Mouse (Mus musculus) MEL (cell line): ENCODE results near the gene Col23a1. TPM values are rescaled to one million over a fixed set of nuclear protein-coding genes. Genes with fewer than 3 reads are reported as not detected.

Source experiments
- DNase-seq: peaks from one replicate; pipeline ENCODE4 v3.0.0; 2011; ENCODE audit warnings: low read depth, low spot score
- H3K27ac ChIP-seq: 2 replicates; pipeline ENCODE4 v1.5.1; 2012; ENCODE audit warnings: low read depth, mild to moderate bottlenecking, control low read depth, low read length, moderate library complexity; ENCODE audit not compliant: control insufficient read depth
- H3K27me3 ChIP-seq, 2 experiments: fragments of 150-350 bp in 1 of 2; sonication (generic) in 1 of 2; 2 replicates each; pipeline ENCODE4 v1.6.1; 2012; ENCODE audit warnings: low read length in 2 of 2, mild to moderate bottlenecking in 2 of 2, improper control_type of control experiment in 1 of 2, moderate library complexity in 1 of 2; ENCODE audit not compliant: insufficient read depth in 2 of 2, control insufficient read depth in 1 of 2
- H3K36me3 ChIP-seq, 2 experiments: 2 replicates each; pipeline ENCODE4 v1.6.1; 2012 to 2014; ENCODE audit warnings: low read length in 2 of 2, improper control_type of control experiment in 1 of 2, inconsistent platforms in 1 of 2, mild to moderate bottlenecking in 1 of 2; ENCODE audit not compliant: insufficient read depth in 2 of 2, control insufficient read depth in 1 of 2
- H3K4me1 ChIP-seq, 2 experiments: fragments of 150-350 bp in 1 of 2; sonication (generic) in 1 of 2; 2 replicates each; pipeline ENCODE4 v1.6.1; 2012; ENCODE audit warnings: low read length in 2 of 2, improper control_type of control experiment in 1 of 2, mild to moderate bottlenecking in 1 of 2; ENCODE audit not compliant: insufficient read depth in 2 of 2, control insufficient read depth in 1 of 2
- H3K4me3 ChIP-seq, 2 experiments: fragments of 150-350 bp in 1 of 2; sonication (generic) in 1 of 2; 2 replicates each; pipeline ENCODE4 v1.5.1; 2012; ENCODE audit warnings: low read depth in 2 of 2, low read length in 2 of 2, mild to moderate bottlenecking in 2 of 2, moderate library complexity in 2 of 2, control low read depth in 1 of 2, improper control_type of control experiment in 1 of 2; ENCODE audit not compliant: control insufficient read depth in 1 of 2, insufficient read depth in 1 of 2
- H3K79me2 ChIP-seq: 2 replicates; pipeline ENCODE4 v1.6.1; 2012; ENCODE audit warnings: mild to moderate bottlenecking, low read length, moderate library complexity; ENCODE audit not compliant: control insufficient read depth, poor library complexity, insufficient read depth
- H3K9ac ChIP-seq: 2 replicates; pipeline ENCODE4 v1.6.1; 2012; ENCODE audit warnings: low read depth, mild to moderate bottlenecking, control low read depth, low read length, moderate library complexity; ENCODE audit not compliant: control insufficient read depth, poor library complexity, severe bottlenecking
- H3K9me3 ChIP-seq: fragments of 150-350 bp; sonication (generic); replicated peaks from 2 replicates; pipeline ENCODE4 v1.6.1; 2012; ENCODE audit warnings: mild to moderate bottlenecking, low read length, improper control_type of control experiment, moderate library complexity; ENCODE audit not compliant: insufficient read depth
- BHLHE40 ChIP-seq: IDR thresholded peaks from 2 replicates; pipeline ENCODE4 v1.6.1; 2012; ENCODE audit warnings: low read depth, mild to moderate bottlenecking, inconsistent platforms, low read length, improper control_type of control experiment, borderline replicate concordance
- CHD1 ChIP-seq: IDR thresholded peaks from 2 replicates; pipeline ENCODE4 v1.6.1; 2012; ENCODE audit warnings: low read depth, mild to moderate bottlenecking, inconsistent platforms, low read length, improper control_type of control experiment
- CHD2 ChIP-seq: IDR thresholded peaks from 2 replicates; pipeline ENCODE4 v1.6.1; 2011; ENCODE audit warnings: low read length, improper control_type of control experiment
- EP300 ChIP-seq, 2 experiments: IDR thresholded peaks; 2 replicates each; pipeline ENCODE4 v1.6.1; 2011; ENCODE audit warnings: improper control_type of control experiment in 2 of 2, low read length in 2 of 2, low read depth in 1 of 2, mild to moderate bottlenecking in 1 of 2
- GABPA ChIP-seq: IDR thresholded peaks from 2 replicates; pipeline ENCODE4 v1.6.1; 2012; ENCODE audit warnings: low read depth, mild to moderate bottlenecking, inconsistent platforms, low read length, improper control_type of control experiment, moderate library complexity
- GATA1 ChIP-seq: IDR thresholded peaks from 2 replicates; pipeline ENCODE4 v1.6.1; 2011; ENCODE audit warnings: low read depth, low read length, improper control_type of control experiment
- JUND ChIP-seq: IDR thresholded peaks from 2 replicates; pipeline ENCODE4 v1.6.1; 2011; ENCODE audit warnings: low read depth, mild to moderate bottlenecking, improper control_type of control experiment, low read length
- MAFK ChIP-seq: IDR thresholded peaks from 2 replicates; pipeline ENCODE4 v1.6.1; 2011; ENCODE audit warnings: low read depth, mild to moderate bottlenecking, low read length, improper control_type of control experiment, borderline replicate concordance
- MXI1 ChIP-seq: IDR thresholded peaks from 2 replicates; pipeline ENCODE4 v1.6.1; 2011; ENCODE audit warnings: mild to moderate bottlenecking, low read depth, low read length, improper control_type of control experiment
- MYB ChIP-seq: IDR thresholded peaks from 2 replicates; pipeline ENCODE4 v1.6.1; 2011; ENCODE audit warnings: mild to moderate bottlenecking, low read depth, low read length, improper control_type of control experiment
- MYC ChIP-seq: IDR thresholded peaks from 2 replicates; pipeline ENCODE4 v1.6.1; 2011; ENCODE audit warnings: low read depth, mild to moderate bottlenecking, low read length, improper control_type of control experiment, moderate library complexity
- POLR2AphosphoS5 ChIP-seq: IDR thresholded peaks from 2 replicates; pipeline ENCODE4 v1.6.1; 2012; ENCODE audit warnings: low read depth, borderline replicate concordance, mild to moderate bottlenecking, inconsistent platforms, low read length, moderate library complexity, mixed read lengths
- SIN3A ChIP-seq: IDR thresholded peaks from 2 replicates; pipeline ENCODE4 v1.6.1; 2012; ENCODE audit warnings: low read length, improper control_type of control experiment, inconsistent platforms
- TAL1 ChIP-seq: IDR thresholded peaks from 2 replicates; pipeline ENCODE4 v1.6.1; 2012; ENCODE audit warnings: mild to moderate bottlenecking, inconsistent platforms, low read length, moderate library complexity, mixed read lengths
- TCF12 ChIP-seq: IDR thresholded peaks from 2 replicates; pipeline ENCODE4 v1.6.1; 2014; ENCODE audit warnings: low read depth, mild to moderate bottlenecking, inconsistent platforms, low read length, improper control_type of control experiment, moderate library complexity
- UBTF ChIP-seq: IDR thresholded peaks from 2 replicates; pipeline ENCODE4 v1.6.1; 2012; ENCODE audit warnings: low read depth, mild to moderate bottlenecking, inconsistent platforms, low read length, improper control_type of control experiment, moderate library complexity, borderline replicate concordance; ENCODE audit not compliant: insufficient read depth
- USF2 ChIP-seq, 2 experiments: IDR thresholded peaks; 2 replicates each; pipeline ENCODE4 v1.6.1; 2011 to 2012; ENCODE audit warnings: improper control_type of control experiment in 2 of 2, low read length in 2 of 2, borderline replicate concordance in 1 of 2, inconsistent platforms in 1 of 2, low read depth in 1 of 2, mild to moderate bottlenecking in 1 of 2; ENCODE audit not compliant: insufficient read depth in 1 of 2
- ZC3H11A ChIP-seq: IDR thresholded peaks from 2 replicates; pipeline ENCODE4 v1.6.1; 2012; ENCODE audit warnings: low read depth, mild to moderate bottlenecking, inconsistent platforms, low read length, improper control_type of control experiment
- ZMIZ1 ChIP-seq: IDR thresholded peaks from 2 replicates; pipeline ENCODE4 v1.6.1; 2012; ENCODE audit warnings: low read depth, mild to moderate bottlenecking, inconsistent platforms, low read length, improper control_type of control experiment, moderate library complexity
- ZNF384 ChIP-seq: IDR thresholded peaks from 2 replicates; pipeline ENCODE4 v1.6.1; 2012; ENCODE audit warnings: low read depth, mild to moderate bottlenecking, inconsistent platforms, low read length, improper control_type of control experiment
- polyA plus RNA-seq, 2 experiments: library from polyadenylated mRNA; stranded (reverse) in 1 of 2; unstranded in 1 of 2; fragments of >175 nt in 1 of 2; fragments of >200 nt in 1 of 2; gene quantifications; 2 replicates each; pipeline versions ENCODE4 v1.2.1 to v1.2.4; 2012; ENCODE audit warnings: low replicate concordance in 2 of 2, low read depth in 1 of 2; ENCODE audit not compliant: insufficient read length in 2 of 2, insufficient read depth in 1 of 2, missing spikeins in 1 of 2
- total RNA-seq: library from RNA; depleted of rRNA; stranded (reverse); fragments of 300-350 nt; gene quantifications from 2 replicates; pipeline ENCODE4 v1.2.3, GENCODE M21; 2012

Col23a1 gene
- total and polyA plus RNA-seq, 3 experiments = under 0.01 to 0.03 TPM; not detected in 1

DNA sequence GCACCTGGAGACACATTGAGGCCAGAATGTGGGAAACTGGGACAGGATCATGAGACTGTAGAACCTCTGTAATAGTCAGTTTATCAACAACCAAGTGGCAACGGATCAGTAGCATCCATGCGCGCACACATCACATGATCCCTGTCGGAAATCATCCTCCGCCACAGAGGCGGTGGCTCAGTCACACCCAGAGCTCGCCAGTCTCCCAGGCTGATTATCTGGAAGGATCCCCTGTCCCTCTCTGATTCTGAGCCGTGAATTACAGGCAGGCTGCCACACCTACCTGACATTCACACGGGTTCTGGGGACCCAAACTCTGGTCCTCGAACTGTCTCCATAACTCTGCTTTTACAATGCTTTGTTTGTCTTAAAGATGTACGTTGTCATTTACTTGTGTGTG lies 110.6 kb downstream of the Col23a1 start:
- no peaks in the 10 kb centered on the region for H3K36me3 ChIP-seq
- TF ChIP-seq GABPA (no peak), MYB (no peak), BHLHE40 (no peak), EP300 (IDR thresholded peaks at IDR 0.05; ENCODE audit: low read depth in 1 of 2, low read length in 2 of 2) (no peak), GATA1 (no peak), CHD2 (no peak), MAFK (no peak), TCF12 (no peak), ZNF384 (no peak), SIN3A (no peak), MXI1 (no peak), MYC (no peak), UBTF (no peak), ZMIZ1 (no peak), ZC3H11A (no peak), POLR2AphosphoS5 (no peak), CHD1 (no peak), TAL1 (no peak), USF2 (IDR thresholded peaks at IDR 0.05; ENCODE audit: borderline replicate concordance in 1 of 2, insufficient read depth in 1 of 2, low read depth in 1 of 2, low read length in 2 of 2) (no peak)
- DNase-seq = no peak
- no peaks in the 10 kb centered on the region; a peak in 1 of 4 replicates for H3K27me3 ChIP-seq
- H3K27ac ChIP-seq = no peak overlapping the region
- no peaks in the 10 kb centered on the region for H3K9me3 ChIP-seq
- no peak overlapping the region for H3K9ac ChIP-seq
- no peaks in the 10 kb centered on the region for H3K79me2 ChIP-seq
- H3K4me1 ChIP-seq = no peaks in the 10 kb centered on the region
- H3K4me3 ChIP-seq = no peak overlapping the region

DNA sequence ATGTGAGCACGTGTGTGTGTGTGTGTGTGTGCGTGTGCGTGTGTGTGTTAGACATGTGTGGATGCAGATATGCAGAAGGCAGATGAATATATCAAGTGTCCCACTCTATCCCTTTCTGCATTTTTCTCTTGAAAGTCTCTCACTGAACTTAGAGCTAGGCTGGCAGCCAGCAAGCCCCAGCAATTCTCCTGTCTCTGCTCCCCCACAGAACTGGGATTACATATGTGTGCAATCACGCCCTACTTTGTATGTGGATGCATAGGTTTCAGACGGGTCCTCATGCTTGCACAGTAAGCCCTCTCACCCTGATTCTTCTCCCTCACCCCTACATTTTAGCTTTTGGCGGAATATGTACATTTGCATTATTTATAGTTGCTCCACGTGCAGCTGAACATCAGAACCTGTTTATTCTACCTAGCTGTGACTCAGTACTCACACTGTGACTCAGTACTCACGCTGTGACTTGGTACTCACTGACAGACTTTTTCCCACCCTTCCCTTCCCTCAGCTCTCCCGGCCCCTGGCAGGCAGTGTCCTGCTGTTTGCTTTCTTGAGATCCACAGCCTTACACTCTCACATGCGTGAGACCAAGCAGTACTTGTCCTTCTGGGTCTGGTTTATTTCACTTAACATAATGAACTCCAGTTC lies 111.9 kb downstream of the Col23a1 start:
- Histone ChIP-seq H3K4me3 (no peak overlapping the region), H3K9ac (no peak overlapping the region), H3K27me3 (no peaks in the 10 kb centered on the region; a peak in 1 of 4 replicates), H3K4me1 (no peaks in the 10 kb centered on the region), H3K36me3 (no peaks in the 10 kb centered on the region), H3K9me3 (no peaks in the 10 kb centered on the region), H3K79me2 (no peaks in the 10 kb centered on the region), H3K27ac (no peak overlapping the region)
- DNase-seq = no peak
- TF ChIP-seq USF2 (IDR thresholded peaks at IDR 0.05; ENCODE audit: borderline replicate concordance in 1 of 2, insufficient read depth in 1 of 2, low read depth in 1 of 2, low read length in 2 of 2) (no peak), JUND (no peak), ZMIZ1 (no peak)
